Mouse (Mus musculus) brown adipose tissue, adult 24 weeks (tissue): ENCODE measurements at regions not wholly inside any gene's neighbourhood (a gene's known extent, or its start where the extent isn't known, plus 50 kb on each side); places are given as distances from the start of the nearest gene placed in this dataset.
"Not testable (repeated sequence)": the region's sequence is repeated elsewhere in the genome, so short reads cannot be mapped to it uniquely, and the experiment has no call there.

Source experiments
- H3K27ac ChIP-seq: fragments of 200-500 bp; replicated peaks from 2 replicates; pipeline ENCODE4 v1.5.1; 2012; ENCODE audit warnings: low read depth, mild to moderate bottlenecking, low read length
- H3K4me1 ChIP-seq: fragments of 200-500 bp; 2 replicates; pipeline ENCODE4 v1.6.1; 2012; ENCODE audit warnings: low read length, mixed read lengths; ENCODE audit not compliant: control insufficient read depth, insufficient read depth, insufficient read length
- H3K4me3 ChIP-seq: fragments of 200-500 bp; 2 replicates; pipeline ENCODE4 v1.5.1; 2012; ENCODE audit warnings: low read depth, mild to moderate bottlenecking, low read length, moderate library complexity; ENCODE audit not compliant: insufficient read depth

- Histone ChIP-seq H3K4me1 (no peaks in the 10 kb centered on the region), H3K27ac (no peak overlapping the region), H3K4me3 (no peak overlapping the region)
Observed at GRCm38 (mm10) chr4:71343068-71343467, 414.7 kb downstream of the Gm11232 start.

- no peaks in the 10 kb centered on the region for H3K4me1 ChIP-seq
Observed at GRCm38 (mm10) chr4:71338582-71338981, 419.2 kb downstream of the Gm11232 start.

GRCm38 (mm10) chr4:71332672-71333071 is 425.1 kb downstream of the Gm11232 start:
- H3K4me3 ChIP-seq: no peak overlapping the region
- no peak overlapping the region for H3K27ac ChIP-seq
- H3K4me1 ChIP-seq: no peaks in the 10 kb centered on the region

More at GRCm38 (mm10) chr4:71338582-71338981, 419.2 kb downstream of the Gm11232 start:
- H3K27ac ChIP-seq: no peak overlapping the region
- no peak overlapping the region for H3K4me3 ChIP-seq

GRCm38 (mm10) chr4:71332018-71332417 is 425.7 kb downstream of the Gm11232 start:
- no peaks in the 10 kb centered on the region for H3K4me1 ChIP-seq

GRCm38 (mm10) chr4:71316605-71317004 is 441.2 kb downstream of the Gm11232 start:
- H3K27ac ChIP-seq: no peak overlapping the region
- no peak overlapping the region for H3K4me3 ChIP-seq
- no peaks in the 10 kb centered on the region for H3K4me1 ChIP-seq

More at GRCm38 (mm10) chr4:71332018-71332417, 425.7 kb downstream of the Gm11232 start:
- Histone ChIP-seq H3K27ac (no peak overlapping the region), H3K4me3 (no peak overlapping the region)

GRCm38 (mm10) chr4:71307176-71307612 is 450.6 kb downstream of the Gm11232 start:
- Histone ChIP-seq H3K4me1 (no peaks in the 10 kb centered on the region), H3K27ac (no peak overlapping the region), H3K4me3 (no peak overlapping the region)

GRCm38 (mm10) chr4:71306690-71307089 is 451.1 kb downstream of the Gm11232 start:
- no peak overlapping the region for H3K4me3 ChIP-seq
- no peak overlapping the region for H3K27ac ChIP-seq
- H3K4me1 ChIP-seq: no peaks in the 10 kb centered on the region

- not testable (repeated sequence) for H3K4me1 ChIP-seq, H3K4me3 ChIP-seq, H3K27ac ChIP-seq
Observed at GRCm38 (mm10) chr4:71295716-71296115, 462.0 kb downstream of the Gm11232 start.

GRCm38 (mm10) chr4:71291741-71292149 is 466.0 kb downstream of the Gm11232 start:
- no peak overlapping the region for H3K27ac ChIP-seq
- H3K4me3 ChIP-seq: peak overlapping the region; percentile 24
- no peaks in the 10 kb centered on the region for H3K4me1 ChIP-seq

GRCm38 (mm10) chr4:71291111-71291740 is 466.5 kb downstream of the Gm11232 start:
- not testable (repeated sequence) for H3K27ac ChIP-seq, H3K4me1 ChIP-seq
- H3K4me3 ChIP-seq: peak overlapping the region; percentile 24

GRCm38 (mm10) chr4:71283147-71283546 is 474.6 kb downstream of the Gm11232 start:
- H3K4me3 ChIP-seq: no peak overlapping the region
- no peak overlapping the region for H3K27ac ChIP-seq
- H3K4me1 ChIP-seq: no peaks in the 10 kb centered on the region

GRCm38 (mm10) chr4:71279710-71280109 is 478.1 kb downstream of the Gm11232 start:
- Histone ChIP-seq H3K4me1 (no peaks in the 10 kb centered on the region), H3K27ac (no peak overlapping the region), H3K4me3 (no peak overlapping the region)

GRCm38 (mm10) chr4:71259897-71260296 is 497.9 kb downstream of the Gm11232 start:
- Histone ChIP-seq H3K4me3 (no peak overlapping the region), H3K4me1 (no peaks in the 10 kb centered on the region), H3K27ac (no peak overlapping the region)

- Histone ChIP-seq H3K4me3 (no peak overlapping the region), H3K27ac (no peak overlapping the region), H3K4me1 (no peaks in the 10 kb centered on the region)
Observed at GRCm38 (mm10) chr4:71230497-71230872, 527.3 kb downstream of the Gm11232 start.

- H3K27ac ChIP-seq: no peak overlapping the region
- H3K4me1 ChIP-seq: no peaks in the 10 kb centered on the region
- H3K4me3 ChIP-seq: no peak overlapping the region
Observed at GRCm38 (mm10) chr4:71229796-71230496, 527.8 kb downstream of the Gm11232 start.

- Histone ChIP-seq H3K4me1 (no peaks in the 10 kb centered on the region), H3K27ac (no peak overlapping the region), H3K4me3 (no peak overlapping the region)
Observed at GRCm38 (mm10) chr4:71226653-71227052, 531.1 kb downstream of the Gm11232 start.
